Mouse (Mus musculus) megakaryocyte, embryonic 14.5 days (primary cell): ENCODE measurements around the gene 2310009B15Rik.

Experiments
- FLI1 ChIP-seq: IDR thresholded peaks from 2 replicates; pipeline ENCODE4 v1.6.1; 2012; ENCODE audit warnings: low read length, inconsistent platforms, mixed read lengths
- GATA1 ChIP-seq: IDR thresholded peaks from 3 replicates; pipeline ENCODE4 v1.6.1; 2012; ENCODE audit warnings: mixed read lengths, low read length, inconsistent platforms, borderline replicate concordance

DNA sequence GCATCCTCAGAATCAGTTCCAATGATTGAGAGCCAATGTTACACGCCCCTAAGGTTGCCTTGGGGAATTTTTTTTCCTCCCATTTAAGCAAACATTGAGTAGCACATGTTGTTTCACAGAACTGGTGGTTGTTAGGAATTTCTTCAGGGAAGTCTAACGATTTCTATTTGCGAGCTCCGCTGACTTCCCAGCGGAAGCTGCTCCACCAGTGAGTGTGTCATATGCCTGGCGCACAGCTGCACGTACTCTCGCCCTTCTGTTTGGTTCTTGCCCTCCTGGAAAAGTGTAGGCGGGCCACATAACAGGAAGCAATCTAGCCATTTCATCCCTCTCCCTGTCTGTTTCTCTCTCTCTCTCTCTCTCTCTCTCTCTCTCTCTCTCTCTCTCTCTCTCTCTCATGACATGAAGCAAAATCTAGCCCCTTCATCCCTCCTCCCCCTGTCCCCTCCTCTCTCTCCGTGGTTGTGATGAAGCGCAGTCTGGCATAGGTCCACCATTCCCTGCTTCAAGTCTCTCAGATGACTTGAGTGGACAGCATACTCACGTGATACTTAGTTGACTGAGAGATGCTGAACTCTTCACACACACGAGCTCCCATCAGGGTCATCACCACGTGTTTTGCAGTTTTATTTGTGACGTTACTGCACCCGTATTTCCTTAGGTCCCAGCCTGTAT lies 19.9 kb upstream of the 2310009B15Rik start:
- TF ChIP-seq GATA1 (no peak), FLI1 (no peak)
